Mouse (Mus musculus): ENCODE data around the gene Ube2o. TPM values are rescaled to one million over a fixed set of nuclear protein-coding genes. Genes with fewer than 3 reads are reported as not detected.

Gene Ube2o
- 16.7 and 25.2 TPM in 2 replicates for polyA plus RNA-seq (2021; fragmentation: Nextera tagmentation)
- long read RNA-seq, experiment 1, full-length matches to known transcripts = 4 of 75 reads
- long read RNA-seq, experiment 1, partial matches to known transcripts = 55 of 75 reads
- long read RNA-seq, experiment 1, other reads (novel, unspliced or antisense) = 16 of 75 reads
- long read RNA-seq, experiment 2, partial matches to known transcripts = 11 of 32 reads
- long read RNA-seq, experiment 2, other reads (novel, unspliced or antisense) = 21 of 32 reads

DNA sequence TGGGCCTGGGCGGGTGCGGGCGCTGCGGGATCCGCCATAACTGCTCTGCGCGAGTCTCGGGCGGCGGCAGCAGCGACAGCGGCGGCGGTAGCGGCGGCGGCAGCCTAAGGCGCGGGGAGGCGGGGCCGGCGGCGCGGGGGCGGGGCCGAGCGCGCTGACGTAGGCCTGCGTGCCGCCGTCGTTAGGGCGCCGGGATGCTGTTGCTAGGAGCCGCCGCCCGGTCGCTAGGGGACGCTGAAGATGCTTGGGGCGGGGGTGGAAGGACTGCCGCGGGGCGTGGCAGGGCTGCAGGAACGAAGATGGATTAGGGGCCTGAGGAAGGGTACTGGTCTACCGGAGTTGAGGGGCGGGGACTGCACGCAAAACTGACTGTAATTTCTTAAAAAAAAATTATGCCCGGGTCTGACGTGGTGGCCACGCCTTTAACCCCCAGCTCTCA is at the start of gene Ube2o:
Ube2o (minus strand) TSS at position 72 of the 439 bp plus-strand sequence.

GRCm38 (mm10) chr11:116626299-116627071 is 45.2 kb upstream of the Ube2o start, which contains the start of gene Rhbdf2:
Gene Rhbdf2, minus strand, starts transcription at chr11:116627019.

GRCm38 (mm10) chr11:116586310-116586709 is 5.1 kb upstream of the Ube2o start, which contains the start of gene Aanat:
Gene Aanat, plus strand, starts transcription at chr11:116586432.

GRCm38 (mm10) chr11:116530187-116531147 is 50.8 kb downstream of the Ube2o start, which contains the start of gene Sphk1:
Gene Sphk1, plus strand, starts transcription at chr11:116530925.

DNA sequence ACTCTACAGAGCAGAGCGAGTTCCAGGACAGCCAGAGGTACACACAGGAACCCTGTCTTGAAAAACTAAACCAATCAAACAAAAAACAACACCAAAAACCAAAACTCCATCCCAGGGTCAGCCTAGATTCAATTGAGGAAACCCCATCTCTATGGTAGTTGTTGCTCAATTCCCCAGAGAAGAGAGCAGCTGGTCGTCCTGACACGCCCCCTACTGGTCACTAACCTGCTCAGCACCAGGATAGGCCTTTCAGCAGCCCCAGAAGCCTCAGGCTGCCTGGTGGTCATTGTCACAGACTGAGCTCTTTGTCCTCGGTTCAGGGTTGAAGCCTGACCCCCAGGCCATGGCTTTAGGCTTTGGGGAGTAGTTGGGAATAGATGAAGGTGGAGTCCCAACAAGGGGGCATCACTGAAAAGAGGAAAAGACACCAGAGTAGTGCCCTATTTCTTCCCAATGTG is 87.4 kb downstream of the Ube2o start, which contains the start of gene Prpsap1:
Prpsap1 (minus strand) TSS at position 408 of the 458 bp plus-strand sequence.

Other genes starting within 250 kb of the Ube2o start
- 1.0 and 3.7 TPM in 2 replicates for gene Foxj1, start 246.0 kb downstream of the Ube2o start, polyA plus RNA-seq (2021; fragmentation: Nextera tagmentation)
- 36.6 and 49.2 TPM in 2 replicates for gene Rnf157, start 168.4 kb downstream of the Ube2o start, polyA plus RNA-seq (2021; fragmentation: Nextera tagmentation)
- gene Ubald2, start 147.4 kb downstream of the Ube2o start, polyA plus RNA-seq (2021; fragmentation: Nextera tagmentation) = 4.5 and 15.9 TPM in 2 replicates
- gene Qrich2, start 115.2 kb downstream of the Ube2o start, polyA plus RNA-seq (2021; fragmentation: Nextera tagmentation) = 0.05 TPM in 1 of 2 replicates, not detected in the other
- 54.8 and 59.0 TPM in 2 replicates for gene Prpsap1, start 87.2 kb downstream of the Ube2o start, polyA plus RNA-seq (2021; fragmentation: Nextera tagmentation)
- gene Sphk1, start 50.5 kb downstream of the Ube2o start, polyA plus RNA-seq (2021; fragmentation: Nextera tagmentation) = 4.8 and 4.9 TPM in 2 replicates
- gene Aanat, start 5.0 kb upstream of the Ube2o start, polyA plus RNA-seq (2021; fragmentation: Nextera tagmentation) = 0.10 and 0.18 TPM in 2 replicates
- gene Rhbdf2, start 45.6 kb upstream of the Ube2o start, polyA plus RNA-seq (2021; fragmentation: Nextera tagmentation) = 0.18 and 0.51 TPM in 2 replicates
- gene Prcd, start 72.1 kb upstream of the Ube2o start, polyA plus RNA-seq (2021; fragmentation: Nextera tagmentation) = 13.9 and 15.9 TPM in 2 replicates
- gene Cygb, start 72.9 kb upstream of the Ube2o start, polyA plus RNA-seq (2021; fragmentation: Nextera tagmentation) = 31.5 and 55.9 TPM in 2 replicates
- gene St6galnac1, start 194.1 kb upstream of the Ube2o start, polyA plus RNA-seq (2021; fragmentation: Nextera tagmentation) = not detected in 2 replicates
- gene Mxra7, start 246.6 kb upstream of the Ube2o start, polyA plus RNA-seq (2021; fragmentation: Nextera tagmentation) = 2.4 and 34.7 TPM in 2 replicates